Mouse (Mus musculus) forebrain, postnatal 0 days (tissue): ENCODE measurements around the gene Olfr1018. TPM values are rescaled to one million over a fixed set of nuclear protein-coding genes. Genes with fewer than 3 reads are reported as not detected.

Experiments used
- ATAC-seq: fragments of 200-750 bp; cut with Nextera tagmentation; 2 replicates; pipeline ENCODE4 v1.8.0; 2017; ENCODE audit warnings: mild to moderate bottlenecking, moderate library complexity
- DNase-seq: peaks from one replicate; pipeline ENCODE4 v3.0.0-alpha.2; 2015
- H3K27ac ChIP-seq: fragments of 300-500 bp; sonication (generic); 2 replicates; pipeline ENCODE4 v1.5.1; 2014; ENCODE audit warnings: low read depth, mild to moderate bottlenecking, antibody characterized with exemption, low read length, moderate library complexity, mixed read lengths
- H3K27me3 ChIP-seq: fragments of 300-500 bp; sonication (generic); 2 replicates; pipeline ENCODE4 v1.6.1; 2014; ENCODE audit warnings: mild to moderate bottlenecking, low read length, mixed read lengths; ENCODE audit not compliant: insufficient read depth
- H3K36me3 ChIP-seq: fragments of 300-500 bp; sonication (generic); 2 replicates; pipeline ENCODE4 v1.6.1; 2014; ENCODE audit warnings: mild to moderate bottlenecking, moderate library complexity; ENCODE audit not compliant: insufficient read depth
- H3K4me1 ChIP-seq: fragments of 300-500 bp; sonication (generic); 2 replicates; pipeline ENCODE4 v1.6.1; 2014; ENCODE audit warnings: antibody characterized with exemption; ENCODE audit not compliant: insufficient read depth
- H3K4me2 ChIP-seq: fragments of 300-500 bp; sonication (generic); 2 replicates; pipeline ENCODE4 v1.6.1; 2014; ENCODE audit warnings: low read depth, mild to moderate bottlenecking, moderate library complexity
- H3K4me3 ChIP-seq: fragments of 300-500 bp; sonication (generic); 2 replicates; pipeline ENCODE4 v1.5.1; 2014; ENCODE audit warnings: low read depth, low read length, mixed read lengths
- H3K9ac ChIP-seq: fragments of 300-500 bp; sonication (generic); 2 replicates; pipeline ENCODE4 v1.6.1; 2014; ENCODE audit warnings: mild to moderate bottlenecking
- H3K9me3 ChIP-seq: fragments of 300-500 bp; sonication (generic); 2 replicates; pipeline ENCODE4 v1.6.1; 2016; ENCODE audit warnings: low read length
- CTCF ChIP-seq: sonication (generic); IDR thresholded peaks from 2 replicates; pipeline ENCODE4 v1.5.1; 2016; ENCODE audit warnings: antibody characterized with exemption, control low read depth, low read depth
- WGBS: fragments of 180-500 bp; shearing (Covaris S2); extraction: QIAGEN DNeasy Blood & Tissue Kit; methylation state at CpG from one replicate; pipeline ENCODE4 v1.1.7; 2014; 5-methylcytosine and 5-hydroxymethylcytosine counted together
- polyA plus RNA-seq: library from polyadenylated mRNA; unstranded; fragments of >200 nt; fragmentation: Nextera tagmentation; extraction: Ambion mirVana; gene quantifications from 2 replicates; pipeline ENCODE4 v1.2.1, GENCODE M21; 2015
- total RNA-seq: library from RNA; depleted of rRNA; stranded (reverse); fragments of >200 nt; gene quantifications from 2 replicates; pipeline ENCODE4 v1.2.3, GENCODE M21; 2014; rRNA removed

The Olfr1018 gene
- total and polyA plus RNA-seq, 2 experiments from 2014 or later, result not detected

DNA sequence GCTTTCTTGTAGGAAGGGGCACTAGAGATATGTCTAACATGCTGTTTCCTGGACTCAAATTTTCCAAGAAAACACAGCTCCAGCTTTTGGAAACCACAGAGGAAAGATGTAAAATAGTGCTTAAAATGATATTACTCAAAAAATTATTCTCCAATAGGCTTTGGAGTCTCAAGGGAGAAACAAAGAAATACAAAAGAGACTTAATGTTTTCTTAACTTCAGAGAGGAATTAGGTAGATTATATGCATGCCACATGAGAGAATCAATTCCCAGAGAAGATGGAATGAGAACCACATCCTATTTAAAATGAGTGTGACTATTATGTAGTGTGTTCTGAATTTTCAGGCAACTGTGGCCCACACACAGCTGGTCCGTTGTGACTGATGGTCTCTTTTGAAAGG lies 28.5 kb downstream of the Olfr1018 start, which contains the start of gene Olfr1020:
TSS of gene Olfr1020 (plus strand) at position 301 of the 400 bp plus-strand sequence.
- H3K4me2 ChIP-seq, result no peak within 1 kb of the TSS
- no peaks in the 10 kb centered on the region for H3K9me3 ChIP-seq
- H3K27me3 ChIP-seq, result no peaks in the 10 kb centered on the region
- ATAC-seq (no peak), DNase-seq (no peak)
- no peaks in the 10 kb centered on the region for H3K36me3 ChIP-seq
- no peak for TF ChIP-seq CTCF
- no peaks in the 10 kb centered on the region for H3K4me1 ChIP-seq
- H3K9ac ChIP-seq, result no peak within 1 kb of the TSS
- H3K27ac ChIP-seq, result no peak within 1 kb of the TSS
- 86% methylated on average over 1 of the region's 1 CpGs for WGBS
- no peak within 1 kb of the TSS for H3K4me3 ChIP-seq

- 61% methylated on average over 2 of the region's 2 CpGs for WGBS
- H3K9me3 ChIP-seq, result no peaks in the 10 kb centered on the region
- no peaks in the 10 kb centered on the region for H3K4me1 ChIP-seq
- H3K9ac ChIP-seq, result no peak within 1 kb of the TSS
- TF ChIP-seq CTCF, result no peak
- ATAC-seq (no peak), DNase-seq (no peak)
- H3K27ac ChIP-seq, result no peak within 1 kb of the TSS
- H3K4me3 ChIP-seq, result no peak within 1 kb of the TSS
- no peak within 1 kb of the TSS for H3K4me2 ChIP-seq
- H3K27me3 ChIP-seq, result no peaks in the 10 kb centered on the region
- H3K36me3 ChIP-seq, result no peaks in the 10 kb centered on the region
Measured at GRCm38 (mm10) chr2:85868294-85868693, 50.0 kb downstream of the Olfr1018 start, which contains the start of gene Olfr1022. Gene Olfr1022 (plus strand): TSS chr2:85868594.

Other genes starting within 250 kb of the Olfr1018 start
- gene Olfr996, start 239.3 kb upstream of the Olfr1018 start, total RNA-seq, result not detected in 2 replicates
- gene Olfr996, start 239.3 kb upstream of the Olfr1018 start, polyA plus RNA-seq, result not detected in 2 replicates
- gene Olfr998, start 229.5 kb upstream of the Olfr1018 start, total RNA-seq, result not detected in 2 replicates
- gene Olfr998, start 229.5 kb upstream of the Olfr1018 start, polyA plus RNA-seq, result not detected in 2 replicates
- gene Olfr1000, start 206.6 kb upstream of the Olfr1018 start, total RNA-seq, result not detected in 2 replicates
- not detected in 2 replicates for gene Olfr1000, start 206.6 kb upstream of the Olfr1018 start, polyA plus RNA-seq
- not detected in 2 replicates for gene Olfr1002, start 167.8 kb upstream of the Olfr1018 start, total RNA-seq
- not detected in 2 replicates for gene Olfr1002, start 167.8 kb upstream of the Olfr1018 start, polyA plus RNA-seq
- gene Olfr154, start 154.0 kb upstream of the Olfr1018 start, total RNA-seq, result not detected in 2 replicates
- not detected in 2 replicates for gene Olfr154, start 154.0 kb upstream of the Olfr1018 start, polyA plus RNA-seq
- not detected in 2 replicates for gene Olfr1006, start 139.7 kb upstream of the Olfr1018 start, total RNA-seq
- not detected in 2 replicates for gene Olfr1006, start 139.7 kb upstream of the Olfr1018 start, polyA plus RNA-seq
- gene Olfr1008, start 129.0 kb upstream of the Olfr1018 start, total RNA-seq, result not detected in 2 replicates
- gene Olfr1008, start 129.0 kb upstream of the Olfr1018 start, polyA plus RNA-seq, result not detected in 2 replicates
- not detected in 2 replicates for gene Olfr1009, start 103.1 kb upstream of the Olfr1018 start, total RNA-seq
- gene Olfr1009, start 103.1 kb upstream of the Olfr1018 start, polyA plus RNA-seq, result not detected in 2 replicates
- gene Olfr1012, start 55.7 kb upstream of the Olfr1018 start, total RNA-seq, result not detected in 2 replicates
- gene Olfr1012, start 55.7 kb upstream of the Olfr1018 start, polyA plus RNA-seq, result not detected in 2 replicates
- gene Olfr1013, start 51.4 kb upstream of the Olfr1018 start, total RNA-seq, result not detected in 2 replicates
- gene Olfr1013, start 51.4 kb upstream of the Olfr1018 start, polyA plus RNA-seq, result not detected in 2 replicates
- gene Olfr1014, start 45.8 kb upstream of the Olfr1018 start, total RNA-seq, result not detected in 2 replicates
- gene Olfr1014, start 45.8 kb upstream of the Olfr1018 start, polyA plus RNA-seq, result not detected in 2 replicates
- gene Olfr1015, start 36.5 kb upstream of the Olfr1018 start, total RNA-seq, result 0.08 TPM in 1 of 2 replicates, not detected in the other
- gene Olfr1015, start 36.5 kb upstream of the Olfr1018 start, polyA plus RNA-seq, result not detected in 2 replicates
- gene Olfr1016, start 15.9 kb upstream of the Olfr1018 start, total RNA-seq, result not detected in 2 replicates
- gene Olfr1016, start 15.9 kb upstream of the Olfr1018 start, polyA plus RNA-seq, result not detected in 2 replicates
- 0.08 TPM in 1 of 2 replicates, not detected in the other for gene Olfr1019, start 27.0 kb downstream of the Olfr1018 start, total RNA-seq
- gene Olfr1019, start 27.0 kb downstream of the Olfr1018 start, polyA plus RNA-seq, result not detected in 2 replicates
- not detected in 2 replicates for gene Olfr1020, start 28.6 kb downstream of the Olfr1018 start, total RNA-seq
- gene Olfr1020, start 28.6 kb downstream of the Olfr1018 start, polyA plus RNA-seq, result not detected in 2 replicates
- gene Olfr1022, start 50.1 kb downstream of the Olfr1018 start, total RNA-seq, result not detected in 2 replicates
- gene Olfr1022, start 50.1 kb downstream of the Olfr1018 start, polyA plus RNA-seq, result not detected in 2 replicates
- not detected in 2 replicates for gene Olfr1023, start 67.2 kb downstream of the Olfr1018 start, total RNA-seq
- gene Olfr1023, start 67.2 kb downstream of the Olfr1018 start, polyA plus RNA-seq, result not detected in 2 replicates
- gene Olfr1024, start 86.6 kb downstream of the Olfr1018 start, total RNA-seq, result not detected in 2 replicates
- not detected in 2 replicates for gene Olfr1024, start 86.6 kb downstream of the Olfr1018 start, polyA plus RNA-seq
- gene Olfr1025-ps1, start 96.7 kb downstream of the Olfr1018 start, total RNA-seq, result not detected in 2 replicates
- gene Olfr1025-ps1, start 96.7 kb downstream of the Olfr1018 start, polyA plus RNA-seq, result not detected in 2 replicates
- gene Olfr1026, start 103.1 kb downstream of the Olfr1018 start, total RNA-seq, result not detected in 2 replicates
- not detected in 2 replicates for gene Olfr1026, start 103.1 kb downstream of the Olfr1018 start, polyA plus RNA-seq
- gene Olfr1028, start 132.0 kb downstream of the Olfr1018 start, total RNA-seq, result not detected in 2 replicates
- gene Olfr1028, start 132.0 kb downstream of the Olfr1018 start, polyA plus RNA-seq, result not detected in 2 replicates
- not detected in 2 replicates for gene Olfr1029, start 155.4 kb downstream of the Olfr1018 start, total RNA-seq
- gene Olfr1029, start 155.4 kb downstream of the Olfr1018 start, polyA plus RNA-seq, result not detected in 2 replicates
- gene Olfr1030, start 160.8 kb downstream of the Olfr1018 start, total RNA-seq, result not detected in 2 replicates
- gene Olfr1030, start 160.8 kb downstream of the Olfr1018 start, polyA plus RNA-seq, result not detected in 2 replicates
- gene Olfr1031, start 171.8 kb downstream of the Olfr1018 start, total RNA-seq, result not detected in 2 replicates
- gene Olfr1031, start 171.8 kb downstream of the Olfr1018 start, polyA plus RNA-seq, result not detected in 2 replicates
- gene Olfr1032, start 187.1 kb downstream of the Olfr1018 start, total RNA-seq, result not detected in 2 replicates
- gene Olfr1032, start 187.1 kb downstream of the Olfr1018 start, polyA plus RNA-seq, result not detected in 2 replicates
- gene Olfr1033, start 202.2 kb downstream of the Olfr1018 start, total RNA-seq, result 0.05 and 0.08 TPM in 2 replicates
- gene Olfr1033, start 202.2 kb downstream of the Olfr1018 start, polyA plus RNA-seq, result 1.1 and 1.2 TPM in 2 replicates
- gene Olfr1034, start 227.4 kb downstream of the Olfr1018 start, total RNA-seq, result not detected in 2 replicates
- gene Olfr1034, start 227.4 kb downstream of the Olfr1018 start, polyA plus RNA-seq, result not detected in 2 replicates